Mouse (Mus musculus): ENCODE measurements around the gene Cluh.

DNA sequence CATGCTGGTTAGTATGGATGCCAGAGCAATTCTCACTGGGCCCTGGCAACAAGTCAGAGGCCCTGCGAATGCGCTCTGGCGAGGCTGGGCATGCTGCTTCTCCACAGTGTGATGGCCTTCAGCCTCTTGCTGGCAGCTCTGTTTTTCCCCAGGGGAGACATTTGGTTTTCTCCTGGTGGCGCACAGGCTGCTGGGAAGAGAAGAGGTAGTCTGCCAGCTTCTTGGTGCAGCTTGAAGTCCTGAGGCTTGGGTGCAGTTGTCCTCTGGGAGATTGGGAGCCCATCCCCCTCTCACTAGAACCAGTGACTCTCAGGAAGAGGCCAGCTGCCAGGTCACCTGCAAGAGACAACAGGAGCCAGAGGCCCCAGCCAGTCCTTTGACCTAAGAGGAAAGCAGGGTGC lies 3.5 kb downstream of the Cluh start:
- TF ChIP-seq CTCF (IDR thresholded peaks at IDR 0.05; ENCODE audit: low read depth, low read length) (no peak), POLR2AphosphoS5 (IDR thresholded peaks at IDR 0.05; ENCODE audit: insufficient replicate concordance, low read depth, low read length) (no peak), GATA2 (IDR thresholded peaks at IDR 0.05; ENCODE audit: borderline replicate concordance, low read depth, low read length) (no peak)
